Mouse (Mus musculus) kidney, adult 18-20 months (tissue): Measurements from ENCODE around the gene Slc9b2.
A peak's percentile ranks its signal among the peaks of the same experiment; 100 is the strongest.

Experiments used
- DNase-seq: peaks from one replicate; pipeline ENCODE4 v3.0.0; 2021

Gene Slc9b2

GRCm38 (mm10) chr3:135314811-135315210 is 7.3 kb downstream of the Slc9b2 start:
- no peak for DNase-seq

GRCm38 (mm10) chr3:135315720-135316425 is 8.4 kb downstream of the Slc9b2 start:
- no peak for DNase-seq

DNA sequence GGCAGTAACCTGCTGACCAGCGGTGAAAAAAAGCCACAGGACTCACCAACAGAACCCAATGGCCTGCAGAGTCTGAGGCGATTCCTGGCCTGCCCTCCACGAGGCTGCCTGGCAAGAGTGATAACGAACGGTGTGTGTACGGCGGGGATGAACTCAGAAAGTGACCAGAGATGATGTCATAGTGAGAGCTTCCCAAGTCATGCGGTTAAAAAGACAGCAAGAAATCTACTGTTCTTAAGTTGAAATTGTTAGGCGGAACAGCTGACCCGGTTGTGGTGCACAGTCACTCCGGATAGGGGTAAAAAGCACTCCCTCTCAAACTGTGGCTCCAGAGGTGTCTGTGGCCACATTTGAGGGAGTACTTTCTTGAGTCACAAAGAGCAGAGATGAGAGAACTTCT is 10.8 kb downstream of the Slc9b2 start:
- no peak for DNase-seq

DNA sequence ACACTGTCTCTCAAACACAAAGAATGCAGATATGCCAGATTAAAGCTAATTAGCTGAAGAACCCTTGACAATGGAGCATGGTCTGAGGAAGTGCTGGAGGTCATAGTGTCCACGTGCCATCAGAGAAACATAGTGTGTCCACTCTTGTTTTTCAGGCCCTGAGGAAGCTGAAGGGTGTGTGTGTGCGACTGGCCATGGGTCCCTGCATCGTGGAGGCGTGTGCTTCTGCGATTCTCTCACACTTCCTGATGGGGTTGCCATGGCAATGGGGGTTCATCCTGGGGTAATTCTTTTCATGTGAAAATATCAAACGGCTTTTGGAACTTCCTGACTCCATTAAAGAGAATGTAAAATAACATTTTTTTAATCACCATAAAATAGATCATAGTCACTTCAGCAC is 16.9 kb downstream of the Slc9b2 start:
- DNase-seq, result no peak

- no peak for DNase-seq
Measured at GRCm38 (mm10) chr3:135327176-135327575, 19.7 kb downstream of the Slc9b2 start.

GRCm38 (mm10) chr3:135327601-135328000 is 20.1 kb downstream of the Slc9b2 start:
- DNase-seq, result no peak

DNA sequence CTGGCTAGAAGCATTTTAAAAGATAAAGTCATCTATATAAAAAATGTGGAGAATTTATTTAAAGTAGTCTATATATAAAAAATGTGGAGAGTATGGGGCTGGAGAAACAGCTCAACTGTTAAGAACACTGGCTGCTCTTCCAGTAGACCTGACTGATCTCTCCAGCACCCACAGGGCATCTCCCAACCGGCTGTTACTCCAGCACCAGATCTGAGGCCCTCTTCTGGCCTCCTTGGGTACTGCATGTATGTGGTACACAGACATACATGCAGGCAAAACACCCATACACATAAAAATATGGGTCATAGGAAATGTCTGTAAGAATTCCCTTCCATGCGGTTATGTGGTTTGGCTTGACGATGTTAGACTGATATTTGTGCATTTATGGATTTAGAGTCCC is 21.1 kb downstream of the Slc9b2 start:
- DNase-seq, result peak; percentile 75

DNA sequence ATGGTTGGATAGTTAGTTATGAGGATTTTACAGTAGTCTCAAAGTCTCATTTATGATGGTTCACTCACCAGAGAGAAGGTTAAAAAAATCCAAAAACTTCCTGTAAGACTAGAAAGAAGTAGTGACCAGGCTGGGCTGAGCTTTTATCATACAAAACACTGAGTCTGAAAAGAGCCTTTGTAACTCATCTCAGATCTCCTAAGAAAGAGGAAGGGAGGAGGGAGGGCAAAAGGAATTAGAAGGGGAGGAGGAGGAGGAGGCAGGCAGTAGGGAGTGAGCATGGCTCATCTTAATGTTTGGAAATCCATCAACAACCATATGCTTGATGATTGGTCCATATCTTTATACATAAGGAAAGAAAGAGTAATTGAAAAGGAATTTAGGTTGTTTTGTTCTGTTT is 25.2 kb downstream of the Slc9b2 start:
- no peak for DNase-seq

DNA sequence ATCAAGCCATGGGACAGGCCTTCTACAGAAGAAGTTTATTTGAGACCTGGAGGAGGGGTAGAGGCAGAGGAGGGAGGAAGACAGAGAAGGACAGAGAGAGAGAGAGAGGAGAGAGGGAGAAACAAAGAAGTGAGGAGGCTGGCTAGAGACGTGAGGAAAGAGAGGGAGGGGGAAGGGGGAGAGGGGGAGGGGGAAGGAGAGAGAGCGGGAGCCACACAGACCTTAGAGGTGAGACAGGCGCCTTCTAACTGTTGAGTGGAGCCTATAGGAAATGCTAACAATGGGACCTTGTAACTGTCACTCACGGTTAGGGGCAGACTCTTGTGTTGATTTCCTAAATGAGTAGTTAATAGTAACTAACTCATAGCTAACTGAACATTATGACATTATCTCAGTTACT is 26.3 kb downstream of the Slc9b2 start:
- no peak for DNase-seq

DNA sequence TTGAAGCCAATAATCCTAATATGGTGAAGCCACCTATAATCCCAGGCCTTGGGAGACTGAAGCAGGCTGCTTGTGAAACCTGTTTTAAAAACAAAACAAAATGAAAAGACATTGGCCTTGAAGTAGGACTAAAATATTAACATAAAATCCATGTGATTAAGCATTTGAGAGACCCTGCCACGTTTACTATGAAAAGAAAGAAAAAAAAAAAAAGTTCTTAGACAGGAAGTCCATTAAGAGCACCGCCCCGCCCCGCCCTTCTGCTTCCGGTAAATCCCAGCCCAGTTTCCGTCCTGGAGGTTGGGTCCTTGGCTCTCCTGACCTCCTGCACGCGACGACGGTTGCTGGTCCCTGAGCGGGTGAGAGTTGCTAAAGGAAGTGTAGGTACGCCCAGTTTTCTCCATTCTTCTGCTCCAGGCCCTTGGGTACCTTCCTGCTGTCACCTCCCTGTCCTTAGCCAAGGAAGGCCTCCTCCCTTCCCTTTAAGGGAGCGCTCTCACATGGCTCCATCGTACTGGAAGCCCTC is 40.3 kb downstream of the Slc9b2 start, which contains the start of gene Slc9b1:
Gene Slc9b1, plus strand, starts transcription at position 291 of the 526 bp plus-strand sequence.
- no peak for DNase-seq

DNA sequence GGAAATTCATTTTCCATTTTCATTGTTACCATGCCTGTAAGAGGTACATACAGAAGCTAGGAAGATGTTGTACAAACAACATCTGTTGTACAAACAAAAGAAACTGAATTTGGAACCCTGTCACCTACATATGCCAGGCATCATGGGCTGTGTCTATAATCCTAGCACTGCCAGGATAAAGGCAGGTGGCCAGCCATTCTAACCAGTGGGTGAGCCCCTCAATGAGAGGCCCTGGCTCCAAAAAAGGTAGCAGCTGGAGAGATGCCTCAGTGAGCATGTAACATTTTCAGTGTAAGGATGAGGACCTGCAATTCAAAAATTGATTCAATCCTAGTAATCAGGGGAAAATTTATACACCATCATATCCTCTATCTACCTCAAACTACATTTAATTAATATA is 41.5 kb downstream of the Slc9b2 start:
- no peak for DNase-seq

- no peak for DNase-seq
Measured at GRCm38 (mm10) chr3:135351857-135352256, 44.4 kb downstream of the Slc9b2 start.

DNA sequence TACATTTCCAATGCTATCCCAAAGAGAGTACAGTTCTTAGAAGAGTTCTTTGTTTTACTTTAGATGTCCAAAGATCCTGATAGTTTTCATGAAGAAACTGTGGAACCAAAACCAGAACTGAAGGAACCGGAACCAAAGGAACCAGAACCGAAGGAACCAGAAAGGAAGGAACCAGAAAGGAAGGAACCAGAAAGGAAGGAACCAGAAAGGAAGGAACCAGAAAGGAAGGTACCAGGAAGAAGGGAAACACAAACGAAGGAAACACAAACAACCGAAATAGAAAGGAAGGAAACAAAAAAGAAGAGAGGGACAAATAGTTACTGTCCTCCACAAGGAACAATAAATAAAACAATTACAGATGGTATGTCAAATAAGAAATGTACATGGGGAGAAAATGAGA is 49.9 kb downstream of the Slc9b2 start:
- no peak for DNase-seq

- DNase-seq, result no peak
Measured at GRCm38 (mm10) chr3:135375836-135376235, 68.3 kb downstream of the Slc9b2 start.

DNA sequence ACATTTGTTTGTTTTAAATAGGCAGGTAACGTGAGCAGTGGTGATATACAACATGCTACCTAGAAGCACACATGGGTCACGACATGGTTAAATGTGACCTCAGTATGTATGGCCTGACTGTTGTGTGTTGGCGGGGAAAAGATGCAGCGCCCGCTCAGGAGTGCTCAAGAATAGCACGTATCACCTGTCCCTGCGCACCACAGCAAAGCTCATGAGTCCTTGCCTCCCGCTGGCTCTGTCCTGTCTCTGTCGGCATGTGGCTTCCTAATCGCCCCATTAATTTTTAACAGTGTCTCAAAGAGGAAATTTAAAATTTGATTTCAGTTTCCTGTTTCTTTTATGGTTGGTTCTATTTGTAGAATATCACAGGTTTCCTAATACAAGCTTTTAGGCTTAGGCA is 69.9 kb downstream of the Slc9b2 start:
- no peak for DNase-seq

- DNase-seq, result no peak
Measured at GRCm38 (mm10) chr3:135379868-135380267, 72.4 kb downstream of the Slc9b2 start.

DNA sequence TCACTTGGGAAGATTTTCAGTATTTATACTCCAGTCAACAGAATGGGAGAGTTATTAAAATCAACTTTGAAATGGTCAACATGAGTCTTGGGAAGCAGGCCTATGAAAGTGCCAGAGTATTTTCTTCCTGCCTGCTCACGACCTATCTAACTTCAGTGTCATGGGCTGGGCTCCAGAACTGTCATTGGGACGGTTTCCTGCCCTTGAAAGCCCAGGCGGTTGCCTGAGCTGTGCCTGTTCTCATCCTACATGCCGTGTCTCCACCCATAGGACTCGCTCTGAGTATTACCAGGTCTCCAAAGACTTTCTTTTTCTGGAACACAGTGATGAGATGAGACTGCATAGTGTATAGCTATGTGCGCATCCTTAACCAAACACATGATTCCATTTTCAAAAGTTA is 85.7 kb downstream of the Slc9b2 start:
- DNase-seq, result peak; percentile 18
